Mouse (Mus musculus) neutrophil, adult 59 days (primary cell): ENCODE measurements around the gene Crcp. TPM values are rescaled to one million over a fixed set of nuclear protein-coding genes. Genes with fewer than 3 reads are reported as not detected.

Source experiments
- total RNA-seq, 2 experiments: library from RNA; stranded (reverse); gene quantifications; 1 replicate in 1 of 2; 2 replicates in 1 of 2; pipeline ENCODE4 v1.2.4; 2023

Crcp gene
- 10 to 100 TPM; 16.5 to 19.8 TPM for total RNA-seq

DNA sequence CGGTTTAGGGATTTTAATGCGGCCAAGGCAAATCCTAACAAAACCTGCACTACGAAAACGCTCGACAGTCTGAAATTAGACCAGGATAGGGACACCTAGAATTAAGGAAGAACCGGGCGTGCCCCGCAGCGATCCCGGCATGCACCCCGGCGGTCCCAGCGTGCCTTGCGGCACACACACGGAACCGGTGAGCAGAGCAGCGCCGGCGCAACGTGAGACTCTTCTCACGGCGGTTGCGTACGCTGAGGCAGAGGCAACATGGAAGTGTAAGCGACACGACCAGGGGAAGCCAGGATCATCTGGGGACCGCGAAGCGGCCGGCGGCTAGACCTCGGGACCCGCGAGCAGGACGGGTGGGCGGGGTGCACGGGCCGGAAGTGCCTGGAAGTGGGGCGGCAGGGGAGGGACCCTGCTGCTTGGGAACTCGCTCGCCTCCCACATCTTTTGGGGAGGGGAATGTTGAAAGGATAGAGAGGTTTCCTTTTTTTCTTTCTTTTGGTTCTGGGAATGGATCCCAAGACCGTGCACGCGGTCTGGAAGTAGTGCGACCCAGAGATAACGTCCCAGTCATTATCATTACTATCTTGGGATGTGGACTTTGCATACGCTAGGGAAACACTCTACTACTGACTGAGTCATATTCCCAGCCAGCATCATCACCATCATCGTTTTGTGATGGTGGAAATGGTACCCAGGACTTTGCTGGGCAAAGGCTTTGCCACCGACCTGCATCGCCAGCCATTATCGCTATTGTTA is at the start of gene Crcp, which contains the start of gene Asl:
Gene Crcp, plus strand, starts transcription at position 149 of the 756 bp plus-strand sequence.
Gene Asl, minus strand, starts transcription at position 106 of the 756 bp plus-strand sequence.

DNA sequence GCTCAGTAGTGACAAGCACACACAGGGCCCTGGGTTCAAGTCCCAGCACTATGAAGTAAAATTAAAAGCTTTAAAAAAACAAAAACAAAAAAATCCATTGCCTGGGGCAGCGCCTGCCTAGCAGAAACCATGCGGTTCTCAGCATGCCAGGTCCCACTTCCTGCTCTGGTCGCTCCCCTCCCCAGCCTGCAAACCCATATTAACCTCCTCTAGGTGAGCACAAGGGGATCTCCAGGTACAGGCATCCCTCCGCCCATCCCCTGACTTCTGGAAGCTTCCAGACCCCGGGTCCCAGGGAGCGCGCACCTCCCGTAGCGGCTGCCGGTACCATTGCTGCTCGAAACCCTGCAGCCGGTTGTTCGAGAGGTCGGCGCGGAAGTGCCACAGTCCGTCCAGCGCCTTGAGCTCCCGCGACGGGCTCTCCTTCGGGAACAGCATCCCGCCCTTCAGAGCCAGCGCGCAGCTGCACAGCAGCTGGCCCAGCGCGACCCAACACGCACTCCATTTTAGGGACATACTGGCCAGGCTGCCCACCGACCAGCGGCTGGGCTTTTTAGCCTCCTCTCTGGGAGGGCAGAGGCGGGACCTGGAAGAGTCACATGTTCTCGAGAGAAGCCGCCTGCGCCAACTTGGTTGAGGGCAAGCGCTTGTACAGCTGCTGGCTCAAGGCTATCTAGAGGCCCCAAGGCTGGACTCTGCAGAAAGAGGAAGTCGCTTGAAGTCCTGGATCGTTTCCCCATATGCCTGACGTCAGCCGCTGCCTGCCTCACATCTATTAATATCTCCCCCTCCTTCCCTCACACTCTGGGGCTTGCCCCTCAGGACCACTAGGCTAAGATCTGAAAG is 26.6 kb upstream of the Crcp start, which contains the start of gene Gusb:
Gene Gusb, minus strand, starts transcription at position 749 of the 846 bp plus-strand sequence.

DNA sequence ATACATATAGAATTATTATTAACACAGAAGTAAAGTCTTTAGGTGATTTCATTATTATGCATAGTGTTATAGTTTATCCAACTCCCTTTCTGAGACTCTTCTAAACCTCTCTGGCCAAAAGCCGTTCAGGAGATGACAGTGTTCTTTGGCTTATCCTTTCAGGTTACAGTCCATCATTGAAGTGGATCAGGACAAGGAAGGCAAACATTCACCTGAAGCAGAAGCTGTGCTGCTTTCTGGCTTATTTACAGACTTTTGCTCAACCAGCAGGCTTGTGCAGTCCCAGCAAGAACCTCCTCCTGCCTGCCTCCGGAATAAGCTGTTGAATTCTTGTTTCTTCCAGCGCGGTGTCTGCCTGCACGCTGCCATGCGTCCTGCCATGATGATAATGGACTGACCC is 43.9 kb downstream of the Crcp start, which contains the start of gene Tpst1:
Gene Tpst1, plus strand, starts transcription at position 301 of the 400 bp plus-strand sequence.

Other genes with a start within 250 kb of the Crcp start
- 1 to 10 TPM; 6.9 to 7.5 TPM for gene Psph, start 241.8 kb upstream of the Crcp start, total RNA-seq
- gene Sumf2, start 182.3 kb upstream of the Crcp start, total RNA-seq = 1 to 10 TPM; 6.0 to 8.9 TPM
- gene Chchd2, start 141.8 kb upstream of the Crcp start, total RNA-seq = 100 to 1,000 TPM; 132 to 134 TPM
- gene Zbed5, start 133.6 kb upstream of the Crcp start, total RNA-seq = under 1 TPM; 0.18 to 0.56 TPM
- under 1 TPM; 0.24 to 0.62 TPM for gene Phkg1, start 130.7 kb upstream of the Crcp start, total RNA-seq
- gene Nupr1l, start 120.8 kb upstream of the Crcp start, total RNA-seq = 1 to 10 TPM in 1 of 2 experiments, under 1 TPM in 1; 0.18 to 3.2 TPM
- 10 to 100 TPM; 16.8 to 18.7 TPM for gene Vkorc1l1, start 87.3 kb upstream of the Crcp start, total RNA-seq
- gene Gusb, start 26.2 kb upstream of the Crcp start, total RNA-seq = 10 to 100 TPM; 55.2 to 64.1 TPM
- gene Asl, start within 50 bp of the Crcp start, total RNA-seq = 10 to 100 TPM; 25.7 to 35.5 TPM
- 1 to 10 TPM; 2.9 to 3.2 TPM for gene Tpst1, start 44.0 kb downstream of the Crcp start, total RNA-seq
- gene Kctd7, start 115.6 kb downstream of the Crcp start, total RNA-seq = 1 to 10 TPM; 3.7 to 6.5 TPM
- 10 to 100 TPM; 87.7 to 94.4 TPM for gene Rabgef1, start 142.5 kb downstream of the Crcp start, total RNA-seq
- 10 to 100 TPM; 45.2 to 46.6 TPM for gene Tmem248, start 187.8 kb downstream of the Crcp start, total RNA-seq
- gene Sbds, start 226.2 kb downstream of the Crcp start, total RNA-seq = 10 to 100 TPM; 37.3 to 44.0 TPM
- 1 to 10 TPM; 9.5 to 9.7 TPM for gene Tyw1, start 226.3 kb downstream of the Crcp start, total RNA-seq